Comparison of ENCODE assay signal across 22 mouse cellular contexts in genomic region chr15:10718763-10719162, GRCm38 (mm10).
"Had no signal": no experiment of that assay in that cellular context is flagged by ENCODE, and none has a peak within 500 bp of the region (broad histone marks: within the 10 kb centered on the region; RNA-seq: fewer than 3 reads in every experiment).

No protein-coding gene starts in this region.

- H3K27me3 ChIP-seq: hindbrain, embryonic 15.5 days; kidney, embryonic 15.5 days; limb, embryonic 13.5 days had no signal

- DNase-seq: forebrain, postnatal 0 days; gastrocnemius, postnatal 14 days; gastrocnemius, postnatal 36 days; heart, adult 18-20 months; heart, postnatal 10 days; kidney, adult 11 months; kidney, adult 2 months; kidney, adult 9 months; kidney, postnatal 14 days; kidney, postnatal 36 days; layer of hippocampus, adult 9-11 months; layer of hippocampus, postnatal 36 days; left cerebral cortex, postnatal 4 days had no signal

- H3K9me3 ChIP-seq: hindbrain, embryonic 13.5 days; hindbrain, embryonic 15.5 days; kidney, embryonic 15.5 days had no signal

- H3K9ac ChIP-seq: forebrain, postnatal 0 days; heart, embryonic 12.5 days; hindbrain, embryonic 13.5 days; hindbrain, embryonic 15.5 days; kidney, embryonic 15.5 days; limb, embryonic 13.5 days had no signal

- ATAC-seq: forebrain, postnatal 0 days; hindbrain, postnatal 0 days; intestine, embryonic 16.5 days had no signal

- H3K36me3 ChIP-seq: heart, embryonic 12.5 days; hindbrain, embryonic 13.5 days; hindbrain, embryonic 15.5 days; kidney, embryonic 15.5 days had no signal

- H3K4me2 ChIP-seq: heart, embryonic 12.5 days; hindbrain, embryonic 13.5 days; hindbrain, embryonic 15.5 days; kidney, embryonic 15.5 days; limb, embryonic 13.5 days had no signal

- H3K27ac ChIP-seq: heart, embryonic 10.5 days; hindbrain, embryonic 13.5 days; hindbrain, embryonic 15.5 days; hindbrain, postnatal 0 days; kidney, embryonic 15.5 days; kidney, postnatal 0 days; limb, embryonic 13.5 days had no signal

- H3K4me3 ChIP-seq: heart, embryonic 10.5 days; heart, embryonic 12.5 days; hindbrain, embryonic 13.5 days; hindbrain, embryonic 15.5 days; kidney, embryonic 15.5 days; limb, embryonic 13.5 days had no signal
